Mouse (Mus musculus) frontal cortex, postnatal 36 days (tissue): ENCODE measurements at regions not wholly inside any gene's neighbourhood (a gene's known extent, or its start where the extent isn't known, plus 50 kb on each side); places are given as distances from the start of the nearest gene placed in this dataset.

ENCODE experiments used
- DNase-seq, 2 experiments: peaks; one replicate each; pipeline ENCODE4 v3.0.0; 2022; ENCODE audit warnings: low spot score in 2 of 2

DNA sequence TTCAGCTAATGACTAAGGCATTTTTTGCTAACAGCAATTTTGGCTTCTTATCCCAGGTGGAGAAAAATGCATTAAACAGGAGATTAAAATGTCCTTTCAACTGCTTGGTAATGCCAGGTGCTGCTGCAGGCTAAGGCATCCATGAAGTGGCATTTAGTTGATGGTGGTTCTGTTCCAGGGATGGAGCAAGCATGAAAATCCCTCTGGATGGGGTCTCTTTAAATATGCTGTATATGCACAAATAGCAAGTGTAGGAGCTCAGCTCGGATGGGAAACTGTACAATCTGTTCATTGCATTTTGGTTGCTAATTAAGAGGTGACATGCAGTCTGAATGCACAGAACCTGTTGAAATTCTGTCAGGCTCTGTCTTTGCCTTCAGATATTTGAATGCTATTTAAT, 723.0 kb upstream of the Mef2c start:
- DNase-seq, result peak; percentile 8 to 18
